In the genomic region with DNA sequence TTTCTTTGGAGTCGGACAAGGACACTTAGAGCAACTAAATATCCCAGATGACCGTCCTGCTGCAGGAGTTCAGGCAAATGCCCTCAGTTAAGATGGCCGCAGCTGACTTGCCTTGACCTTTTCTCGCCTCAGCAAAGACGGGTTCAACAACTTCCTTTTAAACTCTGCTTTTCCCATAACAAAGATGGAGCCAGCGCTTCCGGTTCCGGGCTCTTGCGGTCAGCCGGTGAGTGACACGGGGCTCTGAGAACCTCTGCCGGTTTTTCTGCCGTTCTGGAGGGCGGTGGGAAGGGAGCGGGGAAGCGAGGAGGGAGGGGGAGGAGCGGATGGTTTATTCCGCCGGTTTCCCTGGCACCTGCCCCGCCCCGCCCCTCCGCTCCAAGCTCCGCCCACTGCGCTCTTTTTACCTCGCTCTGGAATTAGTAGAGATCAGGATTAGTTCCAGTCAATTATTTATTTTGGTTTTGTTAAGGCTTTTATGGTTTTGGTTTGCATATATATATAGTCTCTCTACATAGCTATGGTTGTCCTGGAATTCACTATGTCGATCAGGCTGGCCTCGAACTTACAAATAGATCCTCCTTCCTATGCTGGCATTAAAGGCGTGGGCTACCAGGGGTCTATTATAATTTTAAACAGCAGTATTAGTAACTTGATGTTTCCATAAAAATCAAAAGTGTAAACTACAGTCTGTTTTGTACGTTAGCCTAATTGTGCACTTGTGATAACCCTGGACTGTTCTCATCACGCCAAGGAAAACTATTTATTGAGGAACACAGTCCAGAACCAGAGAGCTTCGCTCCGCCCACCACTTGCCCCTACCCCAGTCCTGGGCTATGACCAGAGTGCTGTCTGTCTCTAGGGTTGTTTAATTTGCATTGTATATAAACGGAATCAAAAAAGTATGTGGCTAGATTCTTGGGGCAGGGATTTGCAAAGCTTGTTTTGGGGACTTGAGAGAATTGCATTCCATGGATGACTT, we compare ENCODE assay signal across 8 mouse cellular contexts. TPM values are rescaled to one million over a fixed set of nuclear protein-coding genes. Genes with fewer than 3 reads are reported as not detected.
DNase-seq lines count a peak whose midpoint lies in the region; ATAC-seq lines count a peak whose summit lies in the region.

Gene Shld1 (plus strand): TSS at position 176 of the 982 bp plus-strand sequence.

- ATAC-seq in forebrain, embryonic 14.5 days: peak; percentile 93
- ATAC-seq in neural tube, embryonic 15.5 days (ENCODE audit: low FRiP score): peak; percentile 96

- H3K9me3 ChIP-seq in forebrain, embryonic 14.5 days (replicated peaks; ENCODE audit: control insufficient read depth, low read length): no peaks in the 10 kb centered on the region
- H3K9me3 ChIP-seq in neural tube, embryonic 15.5 days (replicated peaks): no peaks in the 10 kb centered on the region

- intact Hi-C loops in heart, postnatal 14 days (cut with DNase I): loop anchor here (2.0 to 5.0 kb wide), 2 partner anchors 45 to 108 kb away; no protein-coding TSS in a partner anchor

- H3K9ac ChIP-seq in forebrain, embryonic 14.5 days (ENCODE audit: low read length): peak within 1 kb of the TSS; percentile 65
- peak within 1 kb of the TSS; percentile 65 for H3K9ac ChIP-seq in neural tube, embryonic 15.5 days (replicated peaks)

- H3K4me1 ChIP-seq in forebrain, embryonic 14.5 days (ENCODE audit: control insufficient read depth, insufficient read depth, low read length): peaks cover 3% of the 10 kb centered on the region
- peaks cover 19% of the 10 kb centered on the region for H3K4me1 ChIP-seq in neural tube, embryonic 15.5 days

- no peaks in the 10 kb centered on the region for H3K27me3 ChIP-seq in forebrain, embryonic 14.5 days (replicated peaks; ENCODE audit: control insufficient read depth, insufficient read depth, low read length)
- no peaks in the 10 kb centered on the region for H3K27me3 ChIP-seq in neural tube, embryonic 15.5 days (replicated peaks)

- WGBS in forebrain, embryonic 14.5 days: 9% methylated on average over 33 of the region's 33 CpGs
- WGBS in neural tube, embryonic 15.5 days: 10% methylated on average over 33 of the region's 33 CpGs

- DNase-seq in ES-CJ7 (ENCODE audit: low read depth, low spot score): peak; percentile 93
- DNase-seq in cerebellum, adult 11 months: peak; percentile 89
- DNase-seq in forebrain, embryonic 14.5 days (ENCODE audit: low spot score): peak; percentile 94
- DNase-seq in heart, postnatal 14 days: peak; percentile 84 to 90
- DNase-seq in layer of hippocampus, adult 11-12 months (ENCODE audit: low spot score): peak; percentile 94
- peak; percentile 95 to 96 for DNase-seq in lung, adult 18-20 months
- DNase-seq in testis, postnatal 14 days (ENCODE audit: low spot score): peak; percentile 91

- peak within 1 kb of the TSS; percentile 61; the same call in 1 of the 2 replicates for H3K27ac ChIP-seq in forebrain, embryonic 14.5 days (ENCODE audit: low read depth, low read length)
- H3K27ac ChIP-seq in neural tube, embryonic 15.5 days (replicated peaks): peak within 1 kb of the TSS; percentile 84

- no peaks in the 10 kb centered on the region for H3K36me3 ChIP-seq in forebrain, embryonic 14.5 days (ENCODE audit: control insufficient read depth, insufficient read depth, low read length)
- H3K36me3 ChIP-seq in neural tube, embryonic 15.5 days: no peaks in the 10 kb centered on the region

- H3K4me3 ChIP-seq in forebrain, embryonic 14.5 days (ENCODE audit: low read depth, low read length): peak within 1 kb of the TSS; percentile 47
- peak within 1 kb of the TSS; percentile 64 for H3K4me3 ChIP-seq in neural tube, embryonic 15.5 days (replicated peaks)

- peak within 1 kb of the TSS; percentile 53 for H3K4me2 ChIP-seq in forebrain, embryonic 14.5 days (ENCODE audit: low read length)
- H3K4me2 ChIP-seq in neural tube, embryonic 15.5 days: peak within 1 kb of the TSS; percentile 58

RNA-seq across cellular contexts. Expression of gene Shld1, which starts in this region (rescaled TPM):
- polyA plus RNA-seq in forebrain, embryonic 14.5 days (2014; fragmentation: Nextera tagmentation; extraction: Ambion mirVana): 25.8 and 30.8 TPM in 2 replicates
- 10 to 100 TPM; 33.2 to 39.7 TPM for total RNA-seq in heart, postnatal 14 days (2021)
- polyA plus RNA-seq in neural tube, embryonic 15.5 days (2015; fragmentation: Nextera tagmentation; extraction: Ambion mirVana): 20.7 and 23.3 TPM in 2 replicates

Comparison
In these comparisons a context has a peak if more than half of its experiments do, and no peak if none do; other contexts are left out.
1. Peak in every context shown above with its lines: DNase-seq, ATAC-seq, H3K4me3 ChIP-seq and H3K27ac ChIP-seq.